Mouse (Mus musculus) 416B (cell line): ENCODE data around the gene Itgav.

Experiments
- DNase-seq: peaks from one replicate; pipeline ENCODE4 v3.0.0; 2011; ENCODE audit warnings: low read depth

Gene Itgav

DNA sequence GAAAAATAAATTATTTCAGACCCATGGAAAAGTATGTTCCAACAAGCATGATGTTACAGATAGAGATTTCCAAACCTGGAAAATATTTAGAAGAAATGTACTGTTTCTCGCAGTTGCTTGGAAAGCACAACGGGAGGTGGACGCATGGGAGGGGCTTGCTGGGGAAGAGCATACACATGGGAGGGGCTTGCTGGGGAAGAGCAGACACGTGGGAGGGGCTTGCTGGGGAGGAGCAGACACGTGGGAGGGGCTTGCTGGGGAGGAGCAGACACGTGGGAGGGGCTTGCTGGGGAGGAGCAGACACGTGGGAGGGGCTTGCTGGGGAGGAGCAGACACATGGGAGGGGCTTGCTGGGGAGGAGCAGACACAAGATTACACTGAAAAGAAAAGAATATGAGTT, 10.9 kb upstream of the Itgav start:
- peak; percentile 23 for DNase-seq

DNA sequence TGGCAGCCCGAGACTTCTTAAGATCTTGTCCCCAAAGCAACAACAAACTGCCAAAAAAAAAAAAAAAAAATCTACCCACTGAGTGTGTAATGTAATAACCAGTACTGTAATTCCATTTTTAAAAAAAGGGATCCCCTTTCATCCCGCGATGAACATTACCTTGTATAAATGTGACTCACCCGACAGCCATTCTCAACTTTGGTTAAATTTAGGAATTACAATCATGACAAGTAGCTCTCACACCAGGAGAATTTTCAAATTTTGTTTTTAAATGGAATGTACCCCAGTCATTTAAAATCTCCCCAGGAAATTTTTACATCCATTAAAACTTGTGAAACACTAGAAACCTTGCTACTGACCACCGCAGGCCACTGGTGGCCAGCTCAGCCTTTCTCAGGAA, 10.3 kb upstream of the Itgav start:
- no peak for DNase-seq

DNA sequence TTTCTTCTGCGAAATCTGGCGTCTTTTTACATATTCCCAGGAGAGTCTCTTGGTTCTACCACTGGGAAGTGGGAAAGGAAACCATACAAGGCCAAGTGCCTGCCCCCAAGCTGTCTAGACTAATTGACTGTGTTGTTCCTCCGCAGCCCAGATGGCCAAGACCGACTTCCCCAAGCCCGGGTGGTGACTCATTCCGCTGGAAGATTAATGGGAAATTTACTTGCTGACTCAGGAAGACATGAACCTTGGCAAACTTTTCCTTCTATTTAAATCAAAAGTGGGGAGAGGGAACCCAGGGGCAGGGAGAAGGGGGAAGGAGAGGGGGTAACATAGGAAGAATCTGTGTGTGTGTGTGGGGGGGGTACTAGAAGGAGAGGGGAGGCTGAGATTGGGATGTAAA, 9.4 kb upstream of the Itgav start:
- DNase-seq, result peak; percentile 38

DNA sequence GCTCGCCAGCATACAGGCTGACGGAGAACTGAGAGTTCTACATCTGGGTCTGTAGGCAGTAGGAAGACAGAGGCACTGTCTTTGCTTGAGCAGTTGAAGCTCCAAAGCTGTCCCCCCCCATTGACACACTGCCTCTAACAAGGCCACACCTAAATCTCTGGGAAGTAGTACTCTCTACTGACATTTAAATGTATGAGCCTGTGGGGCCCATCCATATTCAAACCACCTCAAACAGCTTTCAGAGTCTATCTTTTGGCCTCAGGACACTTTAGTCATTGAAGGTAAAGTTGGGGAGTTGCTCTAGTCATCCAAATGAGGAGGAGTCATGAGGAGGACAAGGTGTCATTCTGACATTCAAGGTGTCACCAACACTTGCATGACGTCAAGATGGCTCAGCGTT, 5.9 kb upstream of the Itgav start:
- DNase-seq, result no peak

DNA sequence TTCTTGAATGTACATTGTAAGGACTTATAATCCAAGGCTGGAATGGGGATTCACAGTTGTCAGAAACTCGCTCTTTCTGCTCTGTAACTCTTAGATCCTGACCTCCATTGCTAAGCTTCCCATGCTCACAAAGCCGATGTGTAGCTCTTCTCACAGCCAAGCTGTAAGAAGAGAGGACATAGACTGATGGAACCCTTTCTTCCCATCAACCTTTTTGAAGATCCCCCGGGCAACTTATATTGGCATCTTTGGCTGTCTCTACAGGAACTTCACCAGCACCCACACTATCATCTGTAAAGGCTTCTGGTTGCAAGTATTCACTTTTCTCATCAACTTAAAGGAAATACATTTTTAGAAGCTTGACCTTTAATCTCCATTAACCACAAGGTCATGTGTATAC, 2.6 kb upstream of the Itgav start:
- DNase-seq, result peak; percentile 56

DNA sequence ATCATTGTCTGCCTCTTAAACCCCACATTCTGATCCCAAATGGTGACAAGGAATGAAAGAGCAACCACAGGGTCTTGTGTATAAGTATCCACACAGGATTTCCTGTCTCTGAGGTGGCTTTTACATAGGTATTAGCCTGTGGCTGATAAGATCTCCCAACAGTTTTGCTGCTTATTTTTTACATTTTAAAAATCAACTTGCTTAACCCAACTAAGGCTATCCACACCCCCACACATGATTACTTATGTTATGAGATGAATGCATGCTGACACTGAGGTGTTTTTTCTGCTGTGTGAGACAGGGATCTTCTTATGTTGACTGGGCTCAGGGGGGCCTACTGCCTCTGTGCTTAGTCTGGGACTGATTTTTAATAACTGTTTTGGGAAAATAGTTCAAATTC, 1.3 kb upstream of the Itgav start:
- peak; percentile 49 for DNase-seq

DNA sequence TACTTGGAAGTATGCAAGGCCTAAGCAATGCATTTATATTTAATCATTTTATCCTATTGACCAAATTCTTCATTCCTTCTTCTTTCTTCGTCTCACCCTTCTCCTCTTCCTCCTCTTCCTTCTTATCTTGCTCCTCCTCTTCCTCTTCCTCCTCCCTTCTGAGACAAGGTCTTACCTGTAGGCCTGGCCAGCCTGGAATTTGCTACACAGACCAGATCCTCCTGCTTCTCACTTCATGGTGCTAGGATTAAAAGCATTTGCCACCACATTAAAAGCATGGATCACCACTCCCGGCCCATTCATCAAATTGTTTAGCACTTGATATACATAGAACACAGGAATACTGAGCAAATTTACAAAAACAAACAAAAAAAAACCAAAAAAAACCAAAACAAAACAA, 851 bp upstream of the Itgav start:
- DNase-seq, result peak; percentile 44

DNA sequence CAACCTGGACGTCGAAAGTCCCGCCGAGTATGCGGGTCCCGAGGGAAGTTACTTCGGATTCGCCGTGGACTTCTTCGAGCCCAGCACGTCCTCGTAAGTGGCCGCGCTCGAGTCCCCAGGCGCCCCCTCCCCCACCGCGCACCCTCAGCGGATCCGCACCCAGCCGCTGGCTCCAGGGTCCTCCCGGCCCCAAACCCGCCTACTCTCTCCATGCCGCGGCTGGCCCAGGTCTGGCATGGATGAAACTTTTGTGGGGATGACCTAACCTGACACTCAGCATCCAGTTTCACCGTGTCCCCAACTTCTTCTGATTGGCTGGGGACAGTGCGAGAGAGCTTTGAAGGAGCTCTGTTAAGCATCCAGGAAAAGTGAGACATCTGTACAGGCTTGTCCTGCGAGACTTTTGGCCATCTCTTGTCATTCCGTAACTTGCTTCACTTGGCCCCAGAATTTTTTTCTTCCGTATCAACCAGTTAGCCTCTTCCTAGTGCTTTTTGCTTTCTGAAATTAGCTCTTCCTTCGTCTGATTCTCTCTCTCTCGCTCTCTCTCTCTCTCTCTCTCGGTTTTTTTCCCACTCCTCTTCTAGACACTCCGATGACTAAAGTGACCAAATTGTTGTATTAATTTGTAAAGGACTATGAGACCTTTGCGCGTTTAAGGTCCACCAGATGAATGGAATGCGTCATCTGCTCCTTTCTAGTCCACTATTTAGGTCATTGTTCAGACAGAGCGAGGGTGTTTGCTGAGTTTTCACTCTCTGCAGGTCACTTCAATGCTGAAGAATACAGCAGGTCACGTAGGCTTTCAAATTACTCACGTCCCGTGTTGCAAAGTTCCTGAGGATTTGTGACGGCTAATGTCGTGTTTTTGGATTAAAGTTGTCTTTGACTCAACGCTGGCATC, 882 bp downstream of the Itgav start:
- peak; percentile 65 for DNase-seq

DNA sequence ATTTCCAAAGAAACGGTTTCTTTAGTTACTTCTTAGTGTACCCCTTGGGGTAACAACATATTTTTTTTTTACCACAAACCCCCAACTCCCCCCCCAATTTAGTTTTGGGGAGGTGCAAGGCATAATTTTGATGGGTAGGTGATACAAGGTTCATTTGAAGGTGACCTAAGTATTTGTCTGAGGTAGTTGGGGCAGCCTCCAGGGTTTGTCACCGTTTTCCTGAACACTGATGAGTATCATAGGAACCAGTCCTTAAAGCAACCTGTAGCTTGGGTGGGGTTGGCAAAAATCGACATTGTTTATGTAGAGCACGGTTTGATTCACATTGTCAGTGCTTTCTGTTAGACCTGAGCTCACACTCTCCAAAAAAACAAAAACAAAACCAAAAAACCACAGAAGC, 1.6 kb downstream of the Itgav start:
- peak; percentile 19 for DNase-seq

DNA sequence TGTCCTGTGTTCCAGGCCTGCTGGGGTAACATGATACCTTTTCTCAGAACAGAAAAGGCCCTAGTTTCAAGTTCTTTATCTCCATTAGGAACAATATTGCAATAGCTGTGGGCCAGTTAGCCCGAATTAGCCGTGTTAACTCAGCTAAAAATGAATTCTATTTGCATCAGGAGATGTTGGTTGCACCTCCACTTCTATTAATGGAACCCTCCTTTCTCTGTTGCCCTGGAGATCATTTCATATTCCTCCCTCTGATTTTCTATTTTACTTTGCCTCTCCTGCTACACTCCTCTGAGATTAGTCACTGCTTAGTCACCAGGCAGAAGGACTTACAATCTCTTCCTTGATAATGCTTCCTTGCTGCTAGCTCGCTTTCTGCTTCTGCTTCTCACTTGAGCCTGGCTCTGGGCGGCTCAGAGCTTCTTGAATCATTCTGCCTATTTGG, 4.1 kb downstream of the Itgav start:
- peak; percentile 90 for DNase-seq

DNA sequence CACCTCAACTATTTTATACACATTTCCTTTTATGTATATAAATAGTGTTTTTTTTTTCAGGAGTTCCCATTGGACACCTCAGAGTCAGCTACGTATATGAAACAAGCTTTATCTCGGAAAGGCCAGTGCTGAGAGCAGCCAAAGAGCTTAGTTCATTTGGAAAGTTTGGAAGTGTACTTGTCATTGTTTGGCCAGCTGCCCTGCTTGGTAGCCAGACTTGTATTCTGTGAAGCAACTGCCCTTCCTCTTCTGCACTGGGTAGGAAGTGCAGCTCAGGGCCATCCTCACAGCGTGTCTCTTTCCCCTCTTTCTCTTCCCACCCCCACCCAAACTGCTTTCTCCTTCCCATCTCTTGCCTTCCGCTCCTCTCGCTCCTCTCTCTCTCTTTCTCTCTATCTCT, 5.1 kb downstream of the Itgav start:
- DNase-seq, result peak; percentile 70

DNA sequence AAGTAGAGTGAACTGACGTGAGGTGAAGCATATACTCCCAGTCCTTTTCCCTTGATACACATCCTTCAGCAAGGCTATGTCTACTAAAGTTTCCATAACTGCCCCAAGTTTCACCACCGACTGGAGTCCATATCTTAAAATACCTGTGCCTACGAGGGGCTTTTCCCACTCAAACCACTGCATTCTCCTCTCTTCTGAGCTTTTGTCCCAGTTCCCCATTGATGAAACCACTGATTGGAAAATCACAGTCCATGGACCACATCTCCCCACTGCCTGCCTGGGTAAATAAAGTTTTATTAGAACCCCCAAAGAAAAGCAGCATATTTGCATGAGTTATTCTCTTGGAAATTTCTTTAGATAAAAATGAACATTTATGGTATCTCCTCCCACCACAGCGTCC, 8.7 kb downstream of the Itgav start:
- DNase-seq, result no peak

DNA sequence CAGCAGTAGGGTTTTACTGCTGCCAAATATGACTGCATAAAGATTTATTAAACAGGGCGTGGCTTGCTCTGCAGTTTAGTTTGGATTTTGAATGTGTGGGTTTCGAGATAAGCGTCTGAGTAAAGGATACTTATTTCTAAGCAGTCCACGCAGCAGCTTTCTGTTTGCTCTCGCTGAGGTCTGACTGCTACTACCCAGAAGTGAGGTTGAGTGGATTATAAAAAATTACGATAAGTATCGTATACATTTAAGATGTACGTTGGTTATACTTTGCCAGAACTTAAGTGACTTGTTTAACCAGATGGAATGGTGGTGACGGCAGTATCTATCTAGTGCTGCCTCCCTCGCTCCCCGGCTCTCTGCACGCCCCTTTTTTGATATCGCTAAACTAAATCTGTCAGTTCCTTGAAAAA, 9.8 kb downstream of the Itgav start:
- DNase-seq, result no peak

DNA sequence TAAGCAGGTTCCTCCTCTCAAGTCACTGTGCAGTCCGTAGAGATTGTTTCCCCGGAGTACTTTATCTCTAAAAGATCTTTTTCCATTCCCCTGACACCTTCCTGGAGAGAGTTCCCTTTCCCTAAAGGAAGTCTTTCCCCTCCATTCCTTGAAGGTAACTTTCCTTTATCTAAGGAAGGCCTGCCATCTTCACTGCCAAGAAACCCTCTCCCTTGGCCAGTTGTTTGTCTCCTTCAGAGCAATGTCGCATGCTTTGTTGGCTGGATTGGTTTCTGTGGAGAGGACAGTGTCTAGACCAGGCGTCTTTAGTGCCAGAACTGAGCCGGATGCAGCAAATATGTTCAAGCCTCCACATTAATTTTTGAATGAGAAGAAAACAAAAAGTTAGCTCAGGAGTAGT, 11.1 kb downstream of the Itgav start:
- no peak for DNase-seq

DNA sequence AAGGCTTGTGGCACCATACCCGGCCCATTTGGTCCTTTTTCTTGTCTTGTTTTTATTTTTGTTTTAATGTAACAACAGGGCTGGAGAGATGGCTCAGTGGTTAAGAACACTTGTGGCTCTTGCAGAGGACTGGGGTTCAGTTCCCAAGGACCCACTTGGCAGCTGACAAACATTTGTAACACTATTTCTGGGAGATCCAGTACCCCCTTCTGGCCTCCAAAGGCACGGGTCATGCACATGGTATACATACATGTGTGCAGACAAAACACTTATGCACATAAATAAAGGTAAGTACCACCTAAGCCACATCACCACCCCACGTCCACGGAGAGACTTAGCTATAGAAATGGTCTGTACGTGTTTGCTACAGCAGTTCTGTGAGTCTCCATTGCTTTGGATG, 12.6 kb downstream of the Itgav start:
- DNase-seq, result no peak

DNA sequence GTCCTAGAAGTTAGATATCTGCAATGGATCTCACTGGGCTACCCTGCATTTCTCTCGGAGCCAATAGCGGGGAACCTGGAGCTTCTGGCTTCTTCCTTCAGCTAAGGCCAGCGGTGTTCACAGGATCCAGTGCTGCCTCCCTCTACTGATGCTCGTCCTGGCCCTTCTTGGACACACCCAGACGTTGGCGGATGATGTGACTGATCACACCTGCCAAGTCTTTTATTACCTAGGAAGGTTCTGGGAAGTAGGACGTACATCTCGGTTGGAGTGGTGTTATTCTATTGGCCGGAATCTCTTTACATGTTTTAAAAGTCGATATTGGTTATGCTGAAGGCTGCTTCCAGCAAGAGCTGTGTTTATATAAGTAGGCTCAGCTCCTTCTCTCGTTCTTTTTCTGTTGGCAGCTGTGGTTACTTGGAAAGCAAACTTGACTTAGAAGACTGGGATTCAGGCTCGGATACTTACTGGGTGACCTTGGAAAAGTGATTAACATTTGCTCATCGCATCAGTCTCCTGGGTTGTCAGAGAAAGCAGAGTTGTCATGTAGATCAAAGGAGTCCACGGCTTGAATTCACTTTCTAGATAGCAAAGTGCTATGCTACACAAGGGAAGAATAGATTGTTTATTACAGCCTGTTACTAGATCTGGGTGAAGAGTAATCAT, 14.5 kb downstream of the Itgav start:
- DNase-seq, result no peak

DNA sequence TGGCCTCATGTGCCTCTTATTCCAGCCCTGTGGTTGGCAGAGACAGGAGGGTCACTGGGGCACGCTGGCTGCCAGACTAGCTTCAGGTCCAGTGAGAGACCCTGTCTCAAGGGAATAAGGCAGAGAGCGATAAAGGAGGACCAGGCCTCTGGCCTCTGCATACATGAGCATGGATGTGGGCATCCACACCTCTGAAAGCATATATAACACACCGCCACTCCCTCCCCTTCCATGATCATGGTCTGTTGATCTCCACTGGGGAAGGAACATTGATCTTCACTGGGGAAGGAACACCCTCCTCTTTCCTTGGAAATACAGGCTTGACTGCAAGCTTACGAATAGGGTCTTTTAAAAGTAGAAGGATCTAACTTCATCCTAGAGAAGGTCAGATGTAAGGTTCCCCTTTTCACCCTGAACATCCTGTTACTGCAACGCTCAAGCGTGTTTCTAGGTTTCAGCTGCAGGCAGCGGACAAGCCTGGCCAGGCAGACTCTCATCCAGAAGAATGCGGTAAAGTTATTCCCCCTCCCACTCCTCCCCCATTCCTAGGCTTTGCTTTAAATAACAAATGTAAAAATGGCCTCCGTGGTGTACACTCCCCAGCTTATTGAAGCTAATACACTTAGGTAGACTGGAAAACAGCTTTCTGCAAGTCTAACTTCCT, 15.4 kb downstream of the Itgav start:
- DNase-seq, result no peak

DNA sequence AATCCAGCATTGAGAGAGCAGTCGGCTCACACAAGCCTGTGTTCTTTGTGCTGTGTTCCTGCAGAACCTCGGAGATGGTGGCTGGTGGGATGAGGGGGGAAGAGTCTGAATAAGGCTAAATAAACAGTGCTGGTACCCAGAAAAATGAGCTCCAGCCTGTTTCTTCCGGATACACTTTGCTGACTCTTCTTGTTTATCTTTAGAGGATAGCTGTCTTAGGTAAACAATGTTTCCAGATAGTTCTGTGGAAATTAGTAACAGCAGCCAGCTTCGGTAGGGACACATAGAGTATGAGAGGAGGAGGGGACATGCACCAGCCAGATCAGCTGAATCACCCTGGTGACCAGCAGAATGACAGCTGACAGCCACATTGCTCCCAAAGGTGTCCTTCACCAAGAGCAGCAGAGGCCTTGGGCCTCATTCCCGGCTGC, 16.4 kb downstream of the Itgav start:
- no peak for DNase-seq

DNA sequence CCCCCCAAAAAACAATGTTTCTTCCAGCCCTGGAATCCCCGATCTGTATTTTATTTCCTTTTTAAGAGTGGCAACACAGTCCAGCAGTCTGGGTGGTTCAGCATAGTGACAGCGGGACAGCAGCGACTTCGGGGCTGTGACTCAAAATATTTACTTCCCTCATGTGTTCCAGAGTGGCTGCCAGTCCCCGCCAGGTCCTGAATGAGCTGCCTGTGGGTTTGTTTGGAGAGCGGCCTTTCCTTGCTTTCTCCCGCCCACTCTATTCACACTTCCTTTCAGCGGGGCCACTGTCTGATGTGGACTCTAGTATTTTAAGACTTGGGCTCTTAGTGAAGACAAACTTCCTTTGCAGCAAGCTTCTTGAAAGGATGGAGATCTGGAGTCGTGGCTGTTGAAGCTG, 18.0 kb downstream of the Itgav start:
- peak; percentile 40 for DNase-seq

DNA sequence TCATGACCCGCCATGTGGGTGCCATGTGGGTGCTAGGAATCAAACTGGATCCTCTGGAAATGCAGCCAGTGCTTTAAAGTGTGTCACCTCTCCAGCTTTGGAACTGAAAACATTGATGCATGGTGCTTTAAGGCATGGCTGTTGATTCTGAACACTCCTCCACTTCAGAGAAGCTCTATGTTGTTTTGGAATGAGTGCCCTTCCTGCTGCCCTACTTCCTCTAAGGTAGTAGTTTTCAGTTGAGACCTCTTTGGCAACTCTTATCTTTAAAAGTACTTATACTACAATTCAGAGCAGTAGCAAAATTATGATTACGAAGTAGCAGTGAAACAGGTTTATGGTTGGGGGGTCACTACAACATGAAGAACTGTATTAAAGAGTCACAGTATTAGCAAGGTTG, 18.6 kb downstream of the Itgav start:
- no peak for DNase-seq

DNA sequence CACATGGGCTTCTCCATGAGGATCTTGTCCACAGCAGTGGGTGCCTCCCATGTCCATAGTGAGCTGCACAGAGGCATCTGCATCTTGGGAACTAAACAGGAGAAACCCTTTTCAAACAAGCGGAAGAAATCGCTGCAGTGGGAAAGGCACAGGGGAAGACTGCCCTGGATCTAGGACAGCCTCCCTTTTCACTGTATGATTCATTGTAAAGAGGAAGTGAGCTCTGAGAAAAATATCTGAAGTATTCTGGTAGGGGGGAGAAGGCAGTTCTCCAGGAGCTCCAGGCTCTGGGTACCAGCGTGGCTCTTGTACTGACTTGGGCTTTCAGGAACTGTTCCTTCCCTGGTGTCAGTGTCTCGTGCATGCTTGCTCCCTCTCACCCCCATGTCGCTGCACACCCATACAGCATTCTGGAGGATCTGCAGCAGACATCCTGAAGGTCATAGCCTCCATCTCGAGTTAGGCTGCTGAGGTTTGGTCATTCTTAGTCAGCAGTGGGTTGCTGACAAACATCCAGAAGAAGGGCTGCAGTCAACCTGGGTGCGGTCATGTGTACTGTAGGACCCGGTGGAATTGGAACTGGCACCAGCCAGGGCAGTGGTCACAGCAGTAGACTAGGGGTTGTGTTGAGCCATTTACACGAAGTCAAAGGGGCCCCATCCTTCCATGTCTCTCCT, 20.2 kb downstream of the Itgav start:
- no peak for DNase-seq

DNA sequence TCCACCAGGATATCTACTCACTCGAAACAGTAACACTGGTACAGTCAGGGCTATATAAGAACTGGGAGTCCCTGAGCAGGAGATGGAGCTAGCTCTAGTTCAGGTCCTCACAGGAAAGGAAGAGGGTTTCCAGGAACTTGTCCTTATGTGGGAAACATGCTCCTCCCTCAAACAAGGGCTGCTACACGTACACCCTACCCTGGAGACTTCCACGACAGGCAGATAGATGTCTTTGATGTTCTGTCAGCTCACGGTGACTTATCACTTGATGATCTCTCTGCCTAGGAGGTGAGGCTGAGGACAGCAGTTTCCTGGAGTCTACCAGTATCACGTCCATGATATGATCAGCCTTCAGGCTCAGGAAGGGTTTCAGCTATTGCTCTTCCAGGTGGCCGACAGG, 21.1 kb downstream of the Itgav start:
- DNase-seq, result no peak
